Mouse (Mus musculus) lung, embryonic 14.5 days (tissue): ENCODE results near the gene Onecut3. TPM values are rescaled to one million over a fixed set of nuclear protein-coding genes. Genes with fewer than 3 reads are reported as not detected.

Experiments used
- ATAC-seq: fragments of 200-750 bp; cut with Nextera tagmentation; 2 replicates; pipeline ENCODE4 v1.8.0; 2017; ENCODE audit warnings: mild to moderate bottlenecking, moderate TSS enrichment, moderate library complexity; ENCODE audit not compliant: insufficient read depth
- DNase-seq: peaks from one replicate; pipeline ENCODE4 v3.0.0-alpha.2; 2015
- H3K27ac ChIP-seq: fragments of 300-500 bp; sonication (generic); 2 replicates; pipeline ENCODE4 v1.5.1; 2014; ENCODE audit warnings: low read depth, mild to moderate bottlenecking, moderate library complexity
- H3K27me3 ChIP-seq: fragments of 300-500 bp; sonication (generic); 2 replicates; pipeline ENCODE4 v1.6.1; 2014; ENCODE audit warnings: low read length, control low read depth; ENCODE audit not compliant: insufficient read depth
- H3K36me3 ChIP-seq: fragments of 300-500 bp; sonication (generic); 2 replicates; pipeline ENCODE4 v1.6.1; 2014; ENCODE audit warnings: control low read depth; ENCODE audit not compliant: insufficient read depth
- H3K4me1 ChIP-seq: fragments of 300-500 bp; sonication (generic); 2 replicates; pipeline ENCODE4 v1.6.1; 2014; ENCODE audit warnings: antibody characterized with exemption, control low read depth; ENCODE audit not compliant: insufficient read depth
- H3K4me2 ChIP-seq: fragments of 300-500 bp; sonication (generic); 2 replicates; pipeline ENCODE4 v1.6.1; 2014; ENCODE audit warnings: mild to moderate bottlenecking
- H3K4me3 ChIP-seq: fragments of 300-500 bp; sonication (generic); 2 replicates; pipeline ENCODE4 v1.5.1; 2014; ENCODE audit warnings: low read depth, low read length
- H3K9ac ChIP-seq: fragments of 300-500 bp; sonication (generic); 2 replicates; pipeline ENCODE4 v1.6.1; 2014
- H3K9me3 ChIP-seq: fragments of 300-500 bp; sonication (generic); 2 replicates; pipeline ENCODE4 v1.6.1; 2016; ENCODE audit warnings: low read depth, low read length, control low read depth
- CTCF ChIP-seq: IDR thresholded peaks from 2 replicates; pipeline ENCODE4 v1.5.1; 2016; ENCODE audit warnings: antibody characterized with exemption, low read depth
- WGBS: fragments of 180-500 bp; shearing (Covaris S2); extraction: QIAGEN DNeasy Blood & Tissue Kit; methylation state at CpG from one replicate; pipeline ENCODE4 v1.1.7; 2014; 5-methylcytosine and 5-hydroxymethylcytosine counted together
- polyA plus RNA-seq: library from polyadenylated mRNA; unstranded; fragments of >200 nt; fragmentation: Nextera tagmentation; extraction: Ambion mirVana; gene quantifications from 2 replicates; pipeline ENCODE4 v1.2.1, GENCODE M21; 2014

The Onecut3 gene
- polyA plus RNA-seq, 1 experiment from 2014 or later: not detected

DNA sequence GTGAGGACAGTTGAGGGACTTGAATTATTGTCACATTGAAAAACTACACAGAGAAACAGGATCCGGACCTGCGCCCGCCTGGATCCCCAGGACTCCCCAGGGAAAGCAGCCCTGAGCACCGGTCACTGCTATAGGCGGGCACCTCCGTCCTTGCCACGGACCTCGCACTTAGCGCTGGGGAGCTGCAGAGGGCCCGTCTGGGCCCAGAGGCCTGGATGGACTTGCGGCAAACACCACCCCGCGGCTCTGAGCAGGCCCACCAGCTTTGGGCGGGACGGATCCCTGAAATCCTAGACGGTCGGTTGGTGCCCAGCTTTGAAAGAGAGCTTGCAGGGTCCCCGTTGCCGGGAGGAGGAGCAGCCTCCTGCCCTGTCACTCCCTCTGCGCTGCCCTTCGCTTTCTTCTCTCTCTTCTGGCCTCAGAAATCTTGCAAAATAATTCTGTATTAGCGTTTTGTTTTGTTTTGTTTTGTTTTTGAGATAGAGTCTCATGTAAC is 8.2 kb downstream of the Onecut3 start:
- H3K9me3 ChIP-seq: no peaks in the 10 kb centered on the region
- ATAC-seq (no peak), DNase-seq (no peak)
- TF ChIP-seq CTCF: no peak
- H3K4me3 ChIP-seq: no peak overlapping the region; the same call in 1 of the 2 replicates
- no peak overlapping the region for H3K4me2 ChIP-seq
- H3K9ac ChIP-seq: no peak overlapping the region
- no peaks in the 10 kb centered on the region for H3K36me3 ChIP-seq
- no peak overlapping the region for H3K27ac ChIP-seq
- peaks cover 86% of the 10 kb centered on the region for H3K27me3 ChIP-seq
- H3K4me1 ChIP-seq: no peaks in the 10 kb centered on the region
- WGBS: 3% methylated on average over 22 of the region's 22 CpGs

DNA sequence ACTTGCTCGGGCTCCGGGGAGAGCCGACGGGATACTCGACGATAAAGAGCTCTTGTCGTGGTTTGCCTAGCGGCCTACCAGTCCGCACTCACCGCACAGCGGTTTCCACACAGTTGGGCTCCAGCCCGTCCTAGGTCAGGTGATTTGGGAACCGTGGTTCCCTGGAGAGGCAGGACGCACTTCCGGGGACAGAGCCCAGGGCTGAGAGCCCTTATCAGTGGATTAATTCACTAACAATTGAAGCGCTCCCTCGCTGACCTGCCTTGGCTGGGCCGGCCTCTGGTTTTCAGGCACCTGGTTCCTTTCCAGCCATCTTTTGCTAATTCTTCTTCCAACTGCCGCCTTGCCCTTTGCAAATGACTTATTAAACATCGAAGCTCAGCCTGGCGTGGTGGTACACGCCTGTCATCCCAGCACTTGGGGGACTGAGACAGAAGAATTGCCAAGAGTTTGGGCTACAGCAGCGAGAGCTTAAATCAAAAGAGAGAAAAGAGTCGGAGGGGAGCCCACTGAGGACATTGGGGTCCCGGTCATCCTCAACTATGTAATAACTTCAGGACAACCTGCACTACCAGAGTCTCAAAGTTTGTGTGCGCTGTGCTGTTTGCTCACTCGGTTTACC is 9.1 kb downstream of the Onecut3 start:
- H3K9ac ChIP-seq: no peak overlapping the region
- H3K9me3 ChIP-seq: no peaks in the 10 kb centered on the region
- H3K27me3 ChIP-seq: peaks cover 80% of the 10 kb centered on the region
- WGBS: 1% methylated on average over 27 of the region's 27 CpGs
- no peak for ATAC-seq
- no peak for TF ChIP-seq CTCF
- H3K36me3 ChIP-seq: no peaks in the 10 kb centered on the region
- H3K27ac ChIP-seq: no peak overlapping the region
- H3K4me3 ChIP-seq: no peak overlapping the region
- H3K4me1 ChIP-seq: no peaks in the 10 kb centered on the region
- H3K4me2 ChIP-seq: no peak overlapping the region
- DNase-seq: no peak

GRCm38 (mm10) chr10:80504724-80505123 is 10.1 kb downstream of the Onecut3 start:
- WGBS: 0% methylated on average over 9 of the region's 9 CpGs
- no peak for TF ChIP-seq CTCF
- ATAC-seq: no peak
- Histone ChIP-seq H3K9ac (no peak overlapping the region), H3K4me2 (no peak overlapping the region), H3K36me3 (no peaks in the 10 kb centered on the region), H3K27me3 (peaks cover 70% of the 10 kb centered on the region), H3K4me3 (no peak overlapping the region), H3K27ac (no peak overlapping the region), H3K4me1 (no peaks in the 10 kb centered on the region), H3K9me3 (no peaks in the 10 kb centered on the region)
- DNase-seq: no peak

GRCm38 (mm10) chr10:80506222-80506621 is 11.6 kb downstream of the Onecut3 start:
- Histone ChIP-seq H3K4me2 (no peak overlapping the region), H3K27ac (no peak overlapping the region), H3K36me3 (no peaks in the 10 kb centered on the region), H3K27me3 (peaks cover 69% of the 10 kb centered on the region), H3K4me3 (no peak overlapping the region), H3K9me3 (no peaks in the 10 kb centered on the region), H3K4me1 (no peaks in the 10 kb centered on the region), H3K9ac (no peak overlapping the region)
- 0% methylated on average over 11 of the region's 11 CpGs for WGBS
- peak; percentile 88 for TF ChIP-seq CTCF
- DNase-seq (peak; percentile 93), ATAC-seq (0 out of 2 replicates have a peak, but pooled peaks have one; percentile 46)

DNA sequence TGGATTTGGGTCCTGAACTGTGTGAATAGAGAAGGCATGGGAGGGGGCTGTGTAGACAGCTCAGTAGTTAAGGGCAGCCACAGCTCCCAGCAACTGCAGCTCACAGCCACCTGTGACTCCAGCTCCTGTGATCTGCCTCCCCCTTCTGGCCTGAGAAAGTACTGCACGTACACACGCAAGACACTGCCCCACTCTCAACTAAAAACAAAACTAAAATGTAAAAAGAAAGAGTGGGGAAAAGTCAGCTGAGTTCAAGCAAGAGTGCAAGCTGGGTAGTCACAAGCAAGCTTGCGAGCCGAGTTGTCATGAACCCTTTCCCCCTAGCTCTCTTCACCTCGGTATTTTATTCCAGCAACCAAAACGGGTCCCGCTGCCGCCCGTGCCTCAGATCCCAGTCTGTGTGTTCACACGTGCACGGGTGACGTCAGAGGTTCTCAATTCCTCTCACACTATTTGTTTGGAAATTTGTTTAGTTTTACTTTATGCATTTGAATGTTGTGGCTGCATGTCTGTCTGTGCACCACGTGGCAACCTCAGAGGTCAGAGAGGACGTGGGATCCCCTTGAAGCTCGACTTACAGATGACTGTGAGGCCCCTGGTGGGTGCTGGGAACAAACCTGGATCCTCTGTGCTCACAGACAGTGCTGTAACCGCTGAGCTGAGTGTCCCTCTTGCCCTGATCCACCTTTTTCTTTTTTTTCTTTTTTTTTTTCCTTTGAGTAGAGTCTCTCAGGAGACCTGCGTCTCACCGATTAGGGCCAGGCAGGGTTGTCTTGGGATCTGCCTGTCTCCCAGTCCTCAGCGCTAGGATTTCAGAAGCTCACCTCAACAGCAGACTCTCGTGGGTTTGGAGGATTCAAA is 15.0 kb downstream of the Onecut3 start:
- no peaks in the 10 kb centered on the region for H3K4me1 ChIP-seq
- H3K4me3 ChIP-seq: peak overlapping the region; percentile 28
- H3K9me3 ChIP-seq: no peaks in the 10 kb centered on the region
- H3K9ac ChIP-seq: peak overlapping the region; percentile 38
- no peak overlapping the region for H3K27ac ChIP-seq
- peak; percentile 97 for TF ChIP-seq CTCF
- peaks cover 61% of the 10 kb centered on the region for H3K27me3 ChIP-seq
- peak; percentile 71 for ATAC-seq
- DNase-seq: peak; percentile 89
- H3K36me3 ChIP-seq: no peaks in the 10 kb centered on the region
- H3K4me2 ChIP-seq: peak overlapping the region; percentile 66
- 6% methylated on average over 20 of the region's 20 CpGs for WGBS

DNA sequence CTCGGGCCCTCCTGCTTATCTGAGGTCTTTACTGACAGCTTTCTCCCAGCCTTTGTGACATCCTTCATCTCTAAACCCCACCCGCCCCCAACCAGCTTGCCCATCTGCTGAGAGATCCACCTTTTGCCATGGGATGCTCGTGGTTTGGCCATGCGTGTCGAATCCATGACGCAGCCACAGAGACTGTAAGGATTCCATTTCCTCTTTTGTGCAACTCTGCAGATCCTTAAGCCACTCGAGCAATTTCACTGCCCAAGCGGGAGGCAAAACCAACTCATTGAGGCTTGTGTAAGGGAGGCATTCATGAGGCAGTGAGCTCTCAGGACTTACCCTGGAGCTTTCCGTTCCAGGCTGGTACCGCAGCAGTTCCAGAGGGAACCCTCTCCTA is 15.6 kb downstream of the Onecut3 start:
- no peak overlapping the region for H3K4me3 ChIP-seq
- no peak for ATAC-seq
- DNase-seq: no peak
- 50% methylated on average over 10 of the region's 10 CpGs for WGBS
- H3K27me3 ChIP-seq: peaks cover 60% of the 10 kb centered on the region
- no peaks in the 10 kb centered on the region for H3K4me1 ChIP-seq
- H3K9ac ChIP-seq: no peak overlapping the region
- H3K36me3 ChIP-seq: no peaks in the 10 kb centered on the region
- TF ChIP-seq CTCF: no peak
- no peak overlapping the region for H3K4me2 ChIP-seq
- no peaks in the 10 kb centered on the region for H3K9me3 ChIP-seq
- H3K27ac ChIP-seq: no peak overlapping the region

DNA sequence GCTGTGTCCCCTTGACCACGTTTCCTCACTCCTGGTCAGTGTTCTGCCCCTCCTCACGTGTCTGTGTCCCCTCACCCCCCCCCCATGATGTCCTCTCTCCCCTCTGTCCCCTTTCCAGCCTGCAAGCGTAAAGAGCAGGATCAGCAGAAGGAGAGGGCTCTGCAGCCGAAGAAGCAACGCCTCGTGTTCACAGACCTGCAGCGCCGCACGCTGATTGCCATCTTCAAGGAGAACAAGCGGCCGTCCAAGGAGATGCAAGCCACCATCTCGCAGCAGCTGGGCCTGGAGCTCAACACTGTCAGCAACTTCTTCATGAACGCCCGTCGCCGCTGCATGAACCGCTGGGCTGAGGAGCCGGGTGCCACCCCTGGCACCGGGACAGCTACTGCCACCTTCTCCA is 19.1 kb downstream of the Onecut3 start:
- H3K27ac ChIP-seq: no peak overlapping the region
- no peaks in the 10 kb centered on the region for H3K4me1 ChIP-seq
- H3K4me2 ChIP-seq: peak overlapping the region; percentile 38
- peaks cover 40% of the 10 kb centered on the region for H3K27me3 ChIP-seq
- no peaks in the 10 kb centered on the region for H3K9me3 ChIP-seq
- DNase-seq (peak; percentile 26), ATAC-seq (no peak)
- H3K4me3 ChIP-seq: no peak overlapping the region
- H3K9ac ChIP-seq: peak overlapping the region; percentile 20
- no peak for TF ChIP-seq CTCF
- 7% methylated on average over 19 of the region's 19 CpGs for WGBS
- no peaks in the 10 kb centered on the region for H3K36me3 ChIP-seq
